Comparison of ENCODE assay signal across 12 mouse cellular contexts in genomic region chr17:56547116-56547845, GRCm38 (mm10). TPM values are rescaled to one million over a fixed set of nuclear protein-coding genes. Genes with fewer than 3 reads are reported as not detected.
DNase-seq lines count a peak whose midpoint lies in the region; ATAC-seq and TF ChIP-seq lines count a peak whose summit lies in the region.
"Had no signal": no experiment of that assay in that cellular context is flagged by ENCODE, and none has a peak within 500 bp of the region (broad histone marks: within the 10 kb centered on the region; RNA-seq: fewer than 3 reads in every experiment).

No protein-coding gene starts in this region.

- TF ChIP-seq CTCF in heart, postnatal 0 days (IDR thresholded peaks at IDR 0.05; ENCODE audit: low read depth), result no peak
- no peak for TF ChIP-seq CTCF in kidney, adult 2 months (conservative IDR thresholded peaks at IDR 0.05; ENCODE audit: insufficient read depth, insufficient read length, low read depth, low read length)

- no peak overlapping the region for H3K4me2 ChIP-seq in heart, postnatal 0 days (ENCODE audit: low read depth, low read length)
- H3K4me2 ChIP-seq in forebrain, embryonic 12.5 days, result no peak overlapping the region
- H3K4me2 ChIP-seq in midbrain, embryonic 11.5 days, result no peak overlapping the region
- H3K4me2 ChIP-seq: embryonic facial prominence, embryonic 12.5 days had no signal

- H3K9ac ChIP-seq in heart, postnatal 0 days (replicated peaks; ENCODE audit: low read depth, low read length), result no peak overlapping the region
- H3K9ac ChIP-seq in forebrain, embryonic 12.5 days, result no peak overlapping the region
- H3K9ac ChIP-seq in midbrain, embryonic 11.5 days (ENCODE audit: low read length), result no peak overlapping the region
- H3K9ac ChIP-seq: embryonic facial prominence, embryonic 12.5 days had no signal

- no peaks in the 10 kb centered on the region for H3K4me1 ChIP-seq in heart, postnatal 0 days (ENCODE audit: control insufficient read depth, insufficient read depth)
- H3K4me1 ChIP-seq in forebrain, embryonic 12.5 days, result peaks cover 57% of the 10 kb centered on the region
- H3K4me1 ChIP-seq in midbrain, embryonic 11.5 days (ENCODE audit: control insufficient read depth, insufficient read depth, low read length), result peaks cover 12% of the 10 kb centered on the region
- H3K4me1 ChIP-seq in kidney, adult 2 months (ENCODE audit: control insufficient read depth, insufficient read depth, low read length), result no peaks in the 10 kb centered on the region

- no peak for DNase-seq in heart, postnatal 0 days (ENCODE audit: low spot score)
- DNase-seq in heart, adult 8-10 months (ENCODE audit: low spot score), result no peak
- peak; percentile 97 for DNase-seq in brain, adult 2 months (ENCODE audit: low read depth, low spot score)
- peak; percentile 49 for DNase-seq in midbrain, embryonic 11.5 days (ENCODE audit: low spot score, missing footprints)
- no peak for DNase-seq in urinary bladder, postnatal 10 days (ENCODE audit: low spot score)
- DNase-seq in frontal cortex, adult 2 months (ENCODE audit: extremely low spot score in 1 of 2, low spot score in 1 of 2), result no peak
- DNase-seq in kidney, adult 2 months, result no peak

- no peaks in the 10 kb centered on the region for H3K27me3 ChIP-seq in heart, postnatal 0 days (ENCODE audit: control insufficient read depth, insufficient read depth, low read length)
- no peaks in the 10 kb centered on the region for H3K27me3 ChIP-seq in forebrain, embryonic 12.5 days
- H3K27me3 ChIP-seq in midbrain, embryonic 11.5 days (ENCODE audit: control insufficient read depth, insufficient read depth, low read length), result no peaks in the 10 kb centered on the region
- no peaks in the 10 kb centered on the region for H3K27me3 ChIP-seq in kidney, adult 2 months (replicated peaks; ENCODE audit: control insufficient read depth, insufficient read depth, low read length)
- H3K27me3 ChIP-seq: embryonic facial prominence, embryonic 12.5 days had no signal

- H3K4me3 ChIP-seq in heart, postnatal 0 days (ENCODE audit: low read depth, low read length), result no peak overlapping the region
- no peak overlapping the region for H3K4me3 ChIP-seq in forebrain, embryonic 12.5 days (replicated peaks)
- no peak overlapping the region for H3K4me3 ChIP-seq in midbrain, embryonic 11.5 days (ENCODE audit: low read depth, low read length)
- no peak overlapping the region for H3K4me3 ChIP-seq in kidney, adult 2 months (ENCODE audit: insufficient read depth, low read depth, low read length)
- H3K4me3 ChIP-seq: embryonic facial prominence, embryonic 12.5 days had no signal

- no peaks in the 10 kb centered on the region for H3K9me3 ChIP-seq in heart, postnatal 0 days (replicated peaks; ENCODE audit: control insufficient read depth, low read length)
- no peaks in the 10 kb centered on the region for H3K9me3 ChIP-seq in forebrain, embryonic 12.5 days
- H3K9me3 ChIP-seq in midbrain, embryonic 11.5 days (ENCODE audit: control insufficient read depth, low read length), result no peaks in the 10 kb centered on the region
- H3K9me3 ChIP-seq: embryonic facial prominence, embryonic 12.5 days had no signal

- no peak for TF ChIP-seq EP300 in heart, postnatal 0 days (IDR thresholded peaks at IDR 0.05; ENCODE audit: low read depth)

- H3K36me3 ChIP-seq in heart, postnatal 0 days (replicated peaks; ENCODE audit: control insufficient read depth, insufficient read depth, low read length), result no peaks in the 10 kb centered on the region
- no peaks in the 10 kb centered on the region for H3K36me3 ChIP-seq in forebrain, embryonic 12.5 days (replicated peaks)
- no peaks in the 10 kb centered on the region for H3K36me3 ChIP-seq in midbrain, embryonic 11.5 days (ENCODE audit: control insufficient read depth, insufficient read depth, low read length)
- H3K36me3 ChIP-seq in kidney, adult 2 months (ENCODE audit: control insufficient read depth, insufficient read depth, low read length), result no peaks in the 10 kb centered on the region
- H3K36me3 ChIP-seq: embryonic facial prominence, embryonic 12.5 days had no signal

- ATAC-seq in heart, postnatal 0 days (ENCODE audit: insufficient read depth, low read depth), result peak; percentile 49; the same call in 1 of the 2 replicates
- no peak for ATAC-seq in forebrain, embryonic 12.5 days (ENCODE audit: low FRiP score)
- no peak for ATAC-seq in midbrain, embryonic 11.5 days (ENCODE audit: low FRiP score)

- no peak for TF ChIP-seq POLR2A in kidney, adult 2 months (IDR thresholded peaks at IDR 0.05; ENCODE audit: low read depth, low read length)

- H3K27ac ChIP-seq in heart, postnatal 0 days (ENCODE audit: low read depth), result no peak overlapping the region
- peak overlapping the region; percentile 59 for H3K27ac ChIP-seq in forebrain, embryonic 12.5 days
- H3K27ac ChIP-seq in midbrain, embryonic 11.5 days (ENCODE audit: low read depth, low read length), result no peak overlapping the region
- no peak overlapping the region for H3K27ac ChIP-seq in kidney, adult 2 months (ENCODE audit: insufficient read depth, low read depth, low read length)
- H3K27ac ChIP-seq: embryonic facial prominence, embryonic 12.5 days had no signal

- 54% methylated on average over 17 of the region's 17 CpGs for WGBS in heart, postnatal 0 days
- 60% methylated on average over 17 of the region's 17 CpGs for WGBS in forebrain, embryonic 12.5 days
- 61% methylated on average over 17 of the region's 17 CpGs for WGBS in midbrain, embryonic 11.5 days
- WGBS in kidney, adult 2 months, result 78% methylated on average over 17 of the region's 17 CpGs

RNA-seq across cellular contexts. Expression of gene Gm20219, which starts 6.9 kb away (rescaled TPM):
- total RNA-seq in heart, postnatal 0 days (2014; rRNA removed; ENCODE audit: low replicate concordance), result not detected in 2 replicates
- 0.08 and 0.30 TPM in 2 replicates for polyA plus RNA-seq in heart, postnatal 0 days (2015; fragmentation: Nextera tagmentation; extraction: Ambion mirVana)
- under 1 TPM in 3 of 4 experiments, not detected in 1; 0.20 to 0.28 (median 0.22) TPM for total RNA-seq in heart, adult 8-10 months (2022)
- 0.87 and 1.4 TPM in 2 replicates for polyA plus RNA-seq in forebrain, embryonic 12.5 days (2016; fragmentation: Nextera tagmentation; extraction: Ambion mirVana)
- polyA plus RNA-seq in midbrain, embryonic 11.5 days (2014; fragmentation: Nextera tagmentation; extraction: Ambion mirVana), result 0.45 and 0.58 TPM in 2 replicates
- polyA plus RNA-seq in frontal cortex, adult 2 months (2012; rRNA removed), result 3.1 and 3.7 TPM in 2 replicates
- polyA plus RNA-seq in kidney, adult 2 months (2012; rRNA removed), result 1.7 and 2.1 TPM in 2 replicates

RNA-seq across cellular contexts. Expression of gene Znrf4, which starts 35.0 kb away (rescaled TPM):
- total RNA-seq in heart, postnatal 0 days (2014; rRNA removed; ENCODE audit: low replicate concordance), result not detected in 2 replicates
- polyA plus RNA-seq in heart, postnatal 0 days (2015; fragmentation: Nextera tagmentation; extraction: Ambion mirVana), result not detected in 2 replicates
- not detected for total RNA-seq in heart, adult 8-10 months (2022)
- polyA plus RNA-seq in forebrain, embryonic 12.5 days (2016; fragmentation: Nextera tagmentation; extraction: Ambion mirVana), result not detected in 2 replicates
- polyA plus RNA-seq in midbrain, embryonic 11.5 days (2014; fragmentation: Nextera tagmentation; extraction: Ambion mirVana), result not detected in 2 replicates
- not detected in 2 replicates for polyA plus RNA-seq in frontal cortex, adult 2 months (2012; rRNA removed)
- polyA plus RNA-seq in kidney, adult 2 months (2012; rRNA removed), result 0.17 and 0.52 TPM in 2 replicates
- total RNA-seq: left cerebral cortex, postnatal 25 days had no signal
- polyA plus RNA-seq: C2C12; embryonic facial prominence, embryonic 12.5 days; heart, embryonic 16.5 days had no signal

RNA-seq across cellular contexts. Expression of gene Safb2, which starts 37.1 kb away (rescaled TPM):
- total RNA-seq in heart, postnatal 0 days (2014; rRNA removed; ENCODE audit: low replicate concordance), result 16.4 and 63.4 TPM in 2 replicates
- 22.9 and 24.9 TPM in 2 replicates for polyA plus RNA-seq in heart, postnatal 0 days (2015; fragmentation: Nextera tagmentation; extraction: Ambion mirVana)
- total RNA-seq in heart, adult 8-10 months (2022), result 10 to 100 TPM; 36.9 to 48.4 (median 41.5) TPM
- 100 and 104 TPM in 2 replicates for polyA plus RNA-seq in forebrain, embryonic 12.5 days (2016; fragmentation: Nextera tagmentation; extraction: Ambion mirVana)
- polyA plus RNA-seq in midbrain, embryonic 11.5 days (2014; fragmentation: Nextera tagmentation; extraction: Ambion mirVana), result 45.8 and 46.5 TPM in 2 replicates
- 160 and 162 TPM in 2 replicates for polyA plus RNA-seq in frontal cortex, adult 2 months (2012; rRNA removed)
- polyA plus RNA-seq in kidney, adult 2 months (2012; rRNA removed), result 68.4 and 77.1 TPM in 2 replicates

RNA-seq across cellular contexts. Expression of gene Safb, which starts 37.3 kb away (rescaled TPM):
- 15.4 and 39.8 TPM in 2 replicates for total RNA-seq in heart, postnatal 0 days (2014; rRNA removed; ENCODE audit: low replicate concordance)
- 52.9 and 55.5 TPM in 2 replicates for polyA plus RNA-seq in heart, postnatal 0 days (2015; fragmentation: Nextera tagmentation; extraction: Ambion mirVana)
- total RNA-seq in heart, adult 8-10 months (2022), result 10 to 100 TPM; 55.6 to 70.7 (median 66.7) TPM
- 180 and 187 TPM in 2 replicates for polyA plus RNA-seq in forebrain, embryonic 12.5 days (2016; fragmentation: Nextera tagmentation; extraction: Ambion mirVana)
- 110 and 113 TPM in 2 replicates for polyA plus RNA-seq in midbrain, embryonic 11.5 days (2014; fragmentation: Nextera tagmentation; extraction: Ambion mirVana)
- polyA plus RNA-seq in frontal cortex, adult 2 months (2012; rRNA removed), result 140 and 144 TPM in 2 replicates
- polyA plus RNA-seq in kidney, adult 2 months (2012; rRNA removed), result 67.6 and 87.0 TPM in 2 replicates

Comparison
In these comparisons a context has a peak if more than half of its experiments do, and no peak if none do; other contexts are left out.
1. DNase-seq: peak in brain, adult 2 months (single experiment) and midbrain, embryonic 11.5 days (single experiment); none in heart, postnatal 0 days (single experiment), heart, adult 8-10 months (single experiment), urinary bladder, postnatal 10 days (single experiment), frontal cortex, adult 2 months (0 of 2) and kidney, adult 2 months (single experiment).